Mouse (Mus musculus): ENCODE data around the gene Exoc3l.

- TF ChIP-seq CTCF (IDR thresholded peaks at IDR 0.05; ENCODE audit: insufficient read depth, low read depth, low read length) (no peak), POLR2A (IDR thresholded peaks at IDR 0.05; ENCODE audit: insufficient read depth, low read depth, low read length) (no peak)
Observed at GRCm38 (mm10) chr8:105345061-105345975, 49.4 kb upstream of the Exoc3l start.
